Comparison of ENCODE assay signal across 8 mouse cellular contexts in the genomic region with DNA sequence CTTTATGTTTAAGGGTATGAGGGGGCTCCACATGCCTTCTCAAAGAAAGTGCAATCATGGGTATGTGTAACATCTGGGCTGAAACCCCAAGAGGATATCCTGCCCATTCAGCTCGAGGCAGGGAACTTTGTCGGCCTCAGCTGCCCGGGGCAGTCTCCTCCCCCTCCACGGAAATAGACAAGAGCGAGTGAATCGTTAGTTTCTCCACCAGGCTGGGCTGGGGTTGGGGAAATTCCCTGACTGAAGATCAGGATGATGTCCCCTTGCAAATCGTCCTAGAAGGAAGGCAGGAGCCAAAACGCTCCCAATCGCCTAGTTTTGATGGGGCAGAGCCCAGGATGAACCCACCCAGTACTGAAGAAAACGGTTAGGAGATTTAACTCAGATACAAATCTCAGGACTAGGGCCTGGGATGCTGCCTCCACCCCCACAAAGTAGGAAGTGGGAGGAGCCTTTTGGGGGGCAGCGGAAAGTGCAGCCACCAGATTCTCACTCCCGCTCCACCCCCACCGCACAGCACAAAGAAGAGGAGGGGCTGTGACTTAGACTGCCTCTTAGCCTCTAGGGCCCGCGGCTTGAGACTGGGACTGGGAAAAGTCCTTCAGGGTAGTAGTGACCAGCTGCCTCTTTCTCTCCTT. TPM values are rescaled to one million over a fixed set of nuclear protein-coding genes. Genes with fewer than 3 reads are reported as not detected.
DNase-seq lines count a peak whose midpoint lies in the region; ATAC-seq and TF ChIP-seq lines count a peak whose summit lies in the region.

No protein-coding gene starts in this region.

- DNase-seq in adrenal gland, postnatal 10 days, result peak; percentile 80
- no peak for DNase-seq in forebrain, embryonic 14.5 days (ENCODE audit: low spot score)
- peak; percentile 59 for DNase-seq in midbrain, embryonic 14.5 days
- DNase-seq in testis, postnatal 10 days (ENCODE audit: low spot score), result peak; percentile 79
- DNase-seq in right cerebral cortex, adult 2 months (ENCODE audit: low spot score in 2 of 2), result no peak

- TF ChIP-seq CTCF in ES-Bruce4 (IDR thresholded peaks at IDR 0.05; ENCODE audit: low read depth, low read length), result no peak

- TF ChIP-seq POLR2A in ES-Bruce4 (IDR thresholded peaks at IDR 0.05; ENCODE audit: insufficient read depth, low read length), result no peak

- H3K27me3 ChIP-seq in ES-Bruce4 (ENCODE audit: control insufficient read depth, insufficient read depth, low read length, poor library complexity, severe bottlenecking), result no peaks in the 10 kb centered on the region
- H3K27me3 ChIP-seq in forebrain, embryonic 14.5 days (replicated peaks; ENCODE audit: control insufficient read depth, insufficient read depth, low read length), result no peaks in the 10 kb centered on the region
- H3K27me3 ChIP-seq in limb, embryonic 13.5 days, result no peaks in the 10 kb centered on the region
- no peaks in the 10 kb centered on the region for H3K27me3 ChIP-seq in midbrain, embryonic 14.5 days (ENCODE audit: control insufficient read depth, insufficient read depth, low read length)

- peak overlapping the region; percentile 28 for H3K27ac ChIP-seq in ES-Bruce4 (ENCODE audit: insufficient read depth, low read length)
- peak overlapping the region; percentile 27; the same call in 1 of the 2 replicates for H3K27ac ChIP-seq in forebrain, embryonic 14.5 days (ENCODE audit: low read depth, low read length)
- peak overlapping the region; percentile 88 for H3K27ac ChIP-seq in limb, embryonic 13.5 days
- H3K27ac ChIP-seq in midbrain, embryonic 14.5 days (replicated peaks; ENCODE audit: low read depth, low read length), result peak overlapping the region; percentile 37

- H3K36me3 ChIP-seq in ES-Bruce4 (ENCODE audit: control insufficient read depth, insufficient read depth, low read length, poor library complexity, severe bottlenecking), result no peaks in the 10 kb centered on the region
- no peaks in the 10 kb centered on the region for H3K36me3 ChIP-seq in forebrain, embryonic 14.5 days (ENCODE audit: control insufficient read depth, insufficient read depth, low read length)
- H3K36me3 ChIP-seq in limb, embryonic 13.5 days, result no peaks in the 10 kb centered on the region
- no peaks in the 10 kb centered on the region for H3K36me3 ChIP-seq in midbrain, embryonic 14.5 days (ENCODE audit: control insufficient read depth, insufficient read depth, low read length)

- ATAC-seq in forebrain, embryonic 14.5 days, result no peak
- ATAC-seq in hematopoietic stem cell, adult 5-6 weeks (replicated peaks in 1 of 2; ENCODE audit: insufficient read depth in 1 of 2, low FRiP score in 2 of 2, low TSS enrichment in 1 of 2, low read depth in 1 of 2, poor library complexity in 2 of 2, severe bottlenecking in 2 of 2), result peak; percentile 35 to 47
- no peak; the same call in 1 of the 2 replicates for ATAC-seq in limb, embryonic 13.5 days (ENCODE audit: low FRiP score, low read depth)
- ATAC-seq in midbrain, embryonic 14.5 days (ENCODE audit: low FRiP score, low TSS enrichment), result no peak

- H3K4me1 ChIP-seq in ES-Bruce4 (ENCODE audit: control insufficient read depth, insufficient read depth, low read length), result peaks cover 4% of the 10 kb centered on the region
- H3K4me1 ChIP-seq in forebrain, embryonic 14.5 days (ENCODE audit: control insufficient read depth, insufficient read depth, low read length), result peaks cover 27% of the 10 kb centered on the region
- H3K4me1 ChIP-seq in limb, embryonic 13.5 days, result peaks cover 60% of the 10 kb centered on the region
- H3K4me1 ChIP-seq in midbrain, embryonic 14.5 days (ENCODE audit: control insufficient read depth, insufficient read depth, low read length), result peaks cover 31% of the 10 kb centered on the region

- H3K4me3 ChIP-seq in ES-Bruce4 (ENCODE audit: low read depth, low read length), result peak overlapping the region; percentile 11
- H3K4me3 ChIP-seq in forebrain, embryonic 14.5 days (ENCODE audit: low read depth, low read length), result no peak overlapping the region
- H3K4me3 ChIP-seq in limb, embryonic 13.5 days, result peak overlapping the region; percentile 18
- H3K4me3 ChIP-seq in midbrain, embryonic 14.5 days (replicated peaks; ENCODE audit: low read depth, low read length), result no peak overlapping the region

- WGBS in forebrain, embryonic 14.5 days, result 2% methylated on average over 15 of the region's 15 CpGs
- WGBS in limb, embryonic 13.5 days, result under 1% methylated on average over 13 of the region's 15 CpGs
- 1% methylated on average over 15 of the region's 15 CpGs for WGBS in midbrain, embryonic 14.5 days

- no peaks in the 10 kb centered on the region for H3K9me3 ChIP-seq in ES-Bruce4 (replicated peaks; ENCODE audit: control insufficient read depth, insufficient read depth, low read length, poor library complexity, severe bottlenecking)
- no peaks in the 10 kb centered on the region for H3K9me3 ChIP-seq in forebrain, embryonic 14.5 days (replicated peaks; ENCODE audit: control insufficient read depth, low read length)
- H3K9me3 ChIP-seq in limb, embryonic 13.5 days, result no peaks in the 10 kb centered on the region
- H3K9me3 ChIP-seq in midbrain, embryonic 14.5 days (ENCODE audit: control insufficient read depth, low read length), result no peaks in the 10 kb centered on the region

- peak; percentile 57; the same call in 1 of the 2 replicates for TF ChIP-seq EP300 in ES-Bruce4 (IDR thresholded peaks at IDR 0.05; ENCODE audit: insufficient read depth, low read depth, low read length)

- 0 out of 2 replicates have a peak overlapping the region, but pooled peaks have one; percentile 16 for H3K4me2 ChIP-seq in forebrain, embryonic 14.5 days (ENCODE audit: low read length)
- peak overlapping the region; percentile 54 for H3K4me2 ChIP-seq in limb, embryonic 13.5 days (replicated peaks)
- peak overlapping the region; percentile 34 for H3K4me2 ChIP-seq in midbrain, embryonic 14.5 days (ENCODE audit: low read length)

- no peak overlapping the region for H3K9ac ChIP-seq in ES-Bruce4 (ENCODE audit: low read depth, poor library complexity, severe bottlenecking)
- H3K9ac ChIP-seq in forebrain, embryonic 14.5 days (ENCODE audit: low read length), result peak overlapping the region; percentile 46; the same call in 1 of the 2 replicates
- peak overlapping the region; percentile 56 for H3K9ac ChIP-seq in limb, embryonic 13.5 days
- H3K9ac ChIP-seq in midbrain, embryonic 14.5 days (replicated peaks; ENCODE audit: low read length), result no peak overlapping the region

RNA-seq across cellular contexts. Expression of gene Trappc3, which starts 2.5 kb away (rescaled TPM):
- polyA plus RNA-seq in ES-Bruce4 (2011; ENCODE audit: insufficient read depth, insufficient read length, low read depth, missing spikeins), result 62.8 TPM in 2 replicates
- 10 to 100 TPM; 73.1 to 74.8 TPM for total RNA-seq in adrenal gland, postnatal 10 days (2021)
- polyA plus RNA-seq in forebrain, embryonic 14.5 days (2014; fragmentation: Nextera tagmentation; extraction: Ambion mirVana), result 36.9 and 39.3 TPM in 2 replicates
- total RNA-seq in hematopoietic stem cell, adult 5-6 weeks (2017), result 39.9 and 58.4 TPM in 2 replicates
- polyA plus RNA-seq in limb, embryonic 13.5 days (2015; fragmentation: Nextera tagmentation; extraction: Ambion mirVana), result 124 and 126 TPM in 2 replicates
- 37.1 and 124 TPM in 2 replicates for polyA plus RNA-seq in midbrain, embryonic 14.5 days (2014; fragmentation: Nextera tagmentation; extraction: Ambion mirVana)

RNA-seq across cellular contexts. Expression of gene Map7d1, which starts 3.5 kb away (rescaled TPM):
- polyA plus RNA-seq in ES-Bruce4 (2011; ENCODE audit: insufficient read depth, insufficient read length, low read depth, missing spikeins), result 29.0 and 31.9 TPM in 2 replicates
- total RNA-seq in adrenal gland, postnatal 10 days (2021), result 10 to 100 TPM; 60.4 to 72.7 TPM
- 54.8 and 67.8 TPM in 2 replicates for polyA plus RNA-seq in forebrain, embryonic 14.5 days (2014; fragmentation: Nextera tagmentation; extraction: Ambion mirVana)
- 28.5 and 40.6 TPM in 2 replicates for total RNA-seq in hematopoietic stem cell, adult 5-6 weeks (2017)
- 46.5 and 49.9 TPM in 2 replicates for polyA plus RNA-seq in limb, embryonic 13.5 days (2015; fragmentation: Nextera tagmentation; extraction: Ambion mirVana)
- polyA plus RNA-seq in midbrain, embryonic 14.5 days (2014; fragmentation: Nextera tagmentation; extraction: Ambion mirVana), result 78.3 and 85.3 TPM in 2 replicates

RNA-seq across cellular contexts. Expression of gene Col8a2, which starts 27.0 kb away (rescaled TPM):
- 1.0 and 1.2 TPM in 2 replicates for polyA plus RNA-seq in ES-Bruce4 (2011; ENCODE audit: insufficient read depth, insufficient read length, low read depth, missing spikeins)
- total RNA-seq in adrenal gland, postnatal 10 days (2021), result 1 to 10 TPM; 5.5 to 5.6 TPM
- 1.2 and 2.9 TPM in 2 replicates for polyA plus RNA-seq in forebrain, embryonic 14.5 days (2014; fragmentation: Nextera tagmentation; extraction: Ambion mirVana)
- not detected in 2 replicates for total RNA-seq in hematopoietic stem cell, adult 5-6 weeks (2017)
- 39.8 and 42.7 TPM in 2 replicates for polyA plus RNA-seq in limb, embryonic 13.5 days (2015; fragmentation: Nextera tagmentation; extraction: Ambion mirVana)
- 0.57 and 1.1 TPM in 2 replicates for polyA plus RNA-seq in midbrain, embryonic 14.5 days (2014; fragmentation: Nextera tagmentation; extraction: Ambion mirVana)

RNA-seq across cellular contexts. Expression of gene Thrap3, which starts 57.1 kb away (rescaled TPM):
- 456 and 495 TPM in 2 replicates for polyA plus RNA-seq in ES-Bruce4 (2011; ENCODE audit: insufficient read depth, insufficient read length, low read depth, missing spikeins)
- total RNA-seq in adrenal gland, postnatal 10 days (2021), result 100 to 1,000 TPM; 177 to 229 TPM
- 128 and 152 TPM in 2 replicates for polyA plus RNA-seq in forebrain, embryonic 14.5 days (2014; fragmentation: Nextera tagmentation; extraction: Ambion mirVana)
- 447 and 515 TPM in 2 replicates for total RNA-seq in hematopoietic stem cell, adult 5-6 weeks (2017)
- polyA plus RNA-seq in limb, embryonic 13.5 days (2015; fragmentation: Nextera tagmentation; extraction: Ambion mirVana), result 251 and 256 TPM in 2 replicates
- polyA plus RNA-seq in midbrain, embryonic 14.5 days (2014; fragmentation: Nextera tagmentation; extraction: Ambion mirVana), result 113 and 167 TPM in 2 replicates

Comparison
In these comparisons a context has a peak if more than half of its experiments do, and no peak if none do; other contexts are left out.
1. H3K27ac ChIP-seq: peak in every context shown above with its lines; median percentile 88 in limb, embryonic 13.5 days; 37 in midbrain, embryonic 14.5 days; 28 in ES-Bruce4; 27 in forebrain, embryonic 14.5 days.
2. H3K4me3 ChIP-seq: peak in ES-Bruce4 (single experiment) and limb, embryonic 13.5 days (single experiment); none in forebrain, embryonic 14.5 days (single experiment) and midbrain, embryonic 14.5 days (single experiment).
3. H3K9ac ChIP-seq: peak in forebrain, embryonic 14.5 days (single experiment) and limb, embryonic 13.5 days (single experiment); none in ES-Bruce4 (single experiment) and midbrain, embryonic 14.5 days (single experiment).
4. DNase-seq: peak in adrenal gland, postnatal 10 days (single experiment), midbrain, embryonic 14.5 days (single experiment) and testis, postnatal 10 days (single experiment); none in forebrain, embryonic 14.5 days (single experiment) and right cerebral cortex, adult 2 months (0 of 2).
5. ATAC-seq: peak in hematopoietic stem cell, adult 5-6 weeks (2 of 2); none in forebrain, embryonic 14.5 days (single experiment), limb, embryonic 13.5 days (single experiment) and midbrain, embryonic 14.5 days (single experiment).
6. RNA of gene Col8a2, which starts 27.0 kb away (polyA plus RNA-seq): 39.8 to 42.7 TPM in limb, embryonic 13.5 days; 1.2 to 2.9 TPM in forebrain, embryonic 14.5 days, 0.57 to 1.1 TPM in midbrain, embryonic 14.5 days and 1.0 to 1.2 TPM in ES-Bruce4; every median in the first group is over 10 times any median in the second.
7. Peak in every context shown above with its lines, with median percentiles within 50 percentile points of each other: H3K4me2 ChIP-seq.